16 mouse cellular contexts compared by ENCODE assay signal in the genomic region with DNA sequence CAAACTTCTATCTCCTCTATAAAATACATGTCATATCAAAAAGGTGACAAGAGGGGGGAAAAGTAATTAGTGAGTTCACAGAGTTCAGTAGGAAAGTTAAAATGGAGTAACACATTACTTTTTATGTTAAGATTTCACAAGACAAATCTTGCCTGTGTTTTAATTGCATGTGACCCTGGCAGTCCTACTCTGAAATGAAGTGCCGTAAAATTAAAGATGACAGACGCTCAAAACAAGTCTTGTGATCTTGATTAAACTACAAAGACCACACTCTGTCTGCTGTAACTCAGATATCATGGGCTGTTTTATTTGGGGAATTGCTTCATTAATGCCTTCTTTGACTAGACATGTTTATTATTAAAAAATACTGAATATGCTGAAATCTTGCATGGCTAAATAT.
"Had no signal": no experiment of that assay in that cellular context is flagged by ENCODE, and none has a peak within 500 bp of the region (broad histone marks: within the 10 kb centered on the region; RNA-seq: fewer than 3 reads in every experiment).

No protein-coding gene starts in this region.

- H3K4me3 ChIP-seq: left cerebral cortex, adult 2 months; liver, embryonic 13.5 days; megakaryocyte, embryonic 14.5 days; myocyte had no signal

- DNase-seq: kidney, adult 18-20 months; kidney, adult 9 months; kidney, postnatal 10 days; kidney, postnatal 36 days; layer of hippocampus, postnatal 36 days; liver, embryonic 13.5 days; thymus, adult 18-20 months; thymus, postnatal 36 days had no signal

- H3K4me1 ChIP-seq: liver, embryonic 13.5 days; megakaryocyte, embryonic 14.5 days had no signal

- H3K4me2 ChIP-seq: hindbrain, embryonic 14.5 days; liver, embryonic 13.5 days; midbrain, embryonic 11.5 days had no signal

- H3K27ac ChIP-seq: hindbrain, embryonic 14.5 days; hindbrain, postnatal 0 days; left cerebral cortex, adult 2 months; liver, embryonic 13.5 days had no signal

- H3K27me3 ChIP-seq: liver, embryonic 13.5 days; megakaryocyte, embryonic 14.5 days had no signal

- H3K36me3 ChIP-seq: liver, embryonic 13.5 days had no signal

- H3K9me3 ChIP-seq: liver, embryonic 13.5 days; megakaryocyte, embryonic 14.5 days had no signal

- H3K9ac ChIP-seq: hindbrain, embryonic 14.5 days; liver, embryonic 13.5 days had no signal

- ATAC-seq: hindbrain, postnatal 0 days; inflammation-experienced regulatory T-cells, adult 6 months; intestine, embryonic 16.5 days had no signal
